Mouse (Mus musculus) adrenal gland, postnatal 10 days (tissue): Measurements from ENCODE around the gene Reck. TPM values are rescaled to one million over a fixed set of nuclear protein-coding genes. Genes with fewer than 3 reads are reported as not detected.

Source experiments
- total RNA-seq, 2 experiments: library from RNA; stranded (reverse); gene quantifications; 2 replicates each; pipeline ENCODE4 v1.2.3; 2021

The Reck gene
- total RNA-seq, 2 experiments from 2014 or later = 17.1 to 18.1 TPM

Other genes with a start within 250 kb of the Reck start
- gene Npr2, start 243.6 kb upstream of the Reck start, total RNA-seq = 10 to 100 TPM; 30.1 to 48.3 TPM
- gene Spag8, start 221.9 kb upstream of the Reck start, total RNA-seq = under 1 TPM; 0.57 to 0.79 TPM
- 100 to 1,000 TPM; 106 to 111 TPM for gene Hint2, start 219.1 kb upstream of the Reck start, total RNA-seq
- 10 to 100 TPM in 1 of 2 experiments, 1 to 10 TPM in 1; 6.6 to 10.7 TPM for gene Tmem8b, start 206.6 kb upstream of the Reck start, total RNA-seq
- gene Fam221b, start 206.4 kb upstream of the Reck start, total RNA-seq = under 1 TPM; 0.15 to 0.36 TPM
- not detected for gene Olfr70, start 174.7 kb upstream of the Reck start, total RNA-seq
- gene Olfr71, start 165.3 kb upstream of the Reck start, total RNA-seq = not detected
- gene Hrct1, start 148.3 kb upstream of the Reck start, total RNA-seq = 1 to 10 TPM; 5.5 to 6.0 TPM
- 1 to 10 TPM; 4.1 to 4.3 TPM for gene Spaar, start 145.5 kb upstream of the Reck start, total RNA-seq
- not detected for gene Olfr159, start 104.5 kb upstream of the Reck start, total RNA-seq
- not detected for gene Olfr156, start 51.6 kb upstream of the Reck start, total RNA-seq
- gene Olfr157, start 35.3 kb upstream of the Reck start, total RNA-seq = not detected
- gene Olfr155, start 24.0 kb upstream of the Reck start, total RNA-seq = not detected
- 10 to 100 TPM; 10.7 to 14.9 TPM for gene Glipr2, start 81.9 kb downstream of the Reck start, total RNA-seq
- gene Ccin, start 108.0 kb downstream of the Reck start, total RNA-seq = not detected
- gene Clta, start 128.9 kb downstream of the Reck start, total RNA-seq = 100 to 1,000 TPM; 156 to 174 TPM
- 10 to 100 TPM; 37.1 to 68.5 TPM for gene Gne, start 208.6 kb downstream of the Reck start, total RNA-seq